Mouse (Mus musculus): ENCODE results near the gene Tap2.

- TF ChIP-seq CTCF (IDR thresholded peaks at IDR 0.05; ENCODE audit: low read depth) (peak; percentile 51), EP300 (optimal IDR thresholded peaks at IDR 0.05) (no peak)
Observed at GRCm38 (mm10) chr17:34251666-34252065, 48.3 kb downstream of the Tap2 start.

Measured in stomach, postnatal 0 days (tissue).